ENCODE assay signal across 14 mouse cellular contexts in the genomic region with DNA sequence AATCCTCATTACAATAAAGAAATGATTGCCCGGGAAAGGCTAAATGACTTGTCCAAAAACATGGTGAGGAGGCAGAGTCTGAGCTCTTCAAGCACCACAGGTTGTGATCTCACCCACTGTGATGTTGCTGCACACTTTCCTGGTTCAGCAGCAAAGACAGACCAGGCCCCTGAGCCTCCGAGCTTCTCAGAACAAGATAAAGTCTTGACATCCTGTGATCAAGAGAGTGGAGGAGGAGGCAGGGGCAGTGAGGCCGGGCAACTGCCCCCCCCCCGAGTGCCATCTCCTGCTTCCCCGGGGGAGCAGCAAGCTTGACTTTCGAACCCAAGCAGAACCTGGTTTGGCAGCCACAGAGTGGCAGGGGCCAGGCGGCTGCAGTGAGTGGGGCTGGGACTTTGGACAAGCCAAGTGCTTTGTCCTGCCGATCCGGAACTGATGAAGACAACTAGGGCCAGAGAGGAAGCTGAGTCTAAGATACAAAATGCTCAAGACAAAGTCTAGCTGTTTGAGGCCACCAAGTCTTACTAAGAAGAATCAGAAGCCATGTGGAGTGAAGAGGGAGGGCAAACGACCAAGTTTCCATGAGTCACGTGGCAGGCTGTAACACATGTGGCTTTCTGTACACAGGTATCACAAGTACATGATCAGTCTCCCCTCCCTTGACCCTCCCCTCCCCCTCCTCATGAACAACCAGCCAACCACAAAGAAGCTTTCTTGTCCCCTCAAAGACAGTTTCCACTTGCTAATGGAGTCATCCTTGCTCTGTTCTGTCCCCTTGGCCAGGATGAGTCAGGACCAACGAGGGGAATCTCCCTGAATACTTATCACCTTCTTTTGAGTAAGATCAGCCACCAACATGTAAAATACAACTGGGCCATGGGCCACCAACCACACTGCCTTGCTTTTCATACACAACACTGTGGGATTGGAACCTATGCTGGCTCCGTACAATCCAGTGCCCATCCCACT. TPM values are rescaled to one million over a fixed set of nuclear protein-coding genes. Genes with fewer than 3 reads are reported as not detected.
DNase-seq lines count a peak whose midpoint lies in the region; ATAC-seq and TF ChIP-seq lines count a peak whose summit lies in the region.
"Had no signal": no experiment of that assay in that cellular context is flagged by ENCODE, and none has a peak within 500 bp of the region (broad histone marks: within the 10 kb centered on the region; RNA-seq: fewer than 3 reads in every experiment).

No protein-coding gene starts in this region.

- TF ChIP-seq CTCF in layer of hippocampus, adult 2 months (conservative IDR thresholded peaks at IDR 0.05) = no peak
- no peak for TF ChIP-seq CTCF in intestine, postnatal 0 days (IDR thresholded peaks at IDR 0.05; ENCODE audit: low read depth)

- H3K27ac ChIP-seq in layer of hippocampus, adult 2 months = 0 out of 2 replicates have a peak overlapping the region, but pooled peaks have one; percentile 10
- H3K27ac ChIP-seq in intestine, postnatal 0 days (ENCODE audit: low read depth, low read length) = peak overlapping the region; percentile 15
- H3K27ac ChIP-seq: forebrain, embryonic 12.5 days had no signal

- H3K9me3 ChIP-seq in intestine, postnatal 0 days (ENCODE audit: control insufficient read depth) = no peaks in the 10 kb centered on the region
- H3K9me3 ChIP-seq: forebrain, embryonic 12.5 days; G1E had no signal

- peak; percentile 66 for ATAC-seq in CD4-positive, CD25-positive, alpha-beta regulatory T cell, adult 4 months
- no peak for ATAC-seq in intestine, postnatal 0 days
- ATAC-seq: lung, postnatal 0 days had no signal

- H3K4me3 ChIP-seq in layer of hippocampus, adult 2 months = no peak overlapping the region
- H3K4me3 ChIP-seq in intestine, postnatal 0 days (ENCODE audit: low read depth, low read length) = no peak overlapping the region
- H3K4me3 ChIP-seq: forebrain, embryonic 12.5 days had no signal

- no peak overlapping the region for H3K4me2 ChIP-seq in intestine, postnatal 0 days (replicated peaks; ENCODE audit: low read depth)
- H3K4me2 ChIP-seq: forebrain, embryonic 12.5 days had no signal

- no peaks in the 10 kb centered on the region for H3K27me3 ChIP-seq in intestine, postnatal 0 days (replicated peaks; ENCODE audit: control insufficient read depth, insufficient read depth, low read length)
- H3K27me3 ChIP-seq: forebrain, embryonic 12.5 days had no signal

- H3K4me1 ChIP-seq in intestine, postnatal 0 days (replicated peaks; ENCODE audit: control insufficient read depth, insufficient read depth, low read length) = peaks cover 19% of the 10 kb centered on the region
- H3K4me1 ChIP-seq: forebrain, embryonic 12.5 days had no signal

- intact Hi-C loops in left cerebral cortex, postnatal 25 days (cut with DNase I) = no loop called here

- no peak overlapping the region for H3K9ac ChIP-seq in intestine, postnatal 0 days (ENCODE audit: low read depth, low read length)
- H3K9ac ChIP-seq: forebrain, embryonic 12.5 days had no signal

- DNase-seq in layer of hippocampus, adult 2 months (ENCODE audit: low spot score in 2 of 2) = no peak
- DNase-seq in layer of hippocampus, adult 9-10 months (ENCODE audit: low spot score) = no peak
- DNase-seq in 416B (ENCODE audit: low read depth) = peak; percentile 59
- no peak for DNase-seq in adrenal gland, postnatal 10 days
- DNase-seq in left cerebral cortex, postnatal 25 days (ENCODE audit: low spot score in 2 of 2) = no peak
- DNase-seq: cerebellum, adult 18-20 months; heart, postnatal 36 days; kidney, adult 2 months; right cerebral cortex, postnatal 4 days had no signal

- WGBS in intestine, postnatal 0 days = 57% methylated on average over 13 of the region's 13 CpGs

- peaks cover 5% of the 10 kb centered on the region; the same call in 1 of the 2 replicates for H3K36me3 ChIP-seq in intestine, postnatal 0 days (ENCODE audit: control insufficient read depth, insufficient read depth)
- H3K36me3 ChIP-seq: forebrain, embryonic 12.5 days; G1E had no signal

RNA-seq across cellular contexts. Expression of gene Ksr1, which starts 16.5 kb away (rescaled TPM):
- total RNA-seq in layer of hippocampus, adult 2 months (2021) = 100 to 1,000 TPM; 230 to 231 TPM
- polyA plus RNA-seq in CD4-positive, CD25-positive, alpha-beta regulatory T cell, adult 4 months (2017; shearing (Covaris generic)) = 1 to 10 TPM; 2.5 to 4.1 TPM
- 4.7 and 6.8 TPM in 2 replicates for polyA plus RNA-seq in intestine, postnatal 0 days (2015; fragmentation: Nextera tagmentation; extraction: Ambion mirVana)
- total RNA-seq in adrenal gland, postnatal 10 days (2021) = 10 to 100 TPM; 12.0 to 17.3 TPM
- total RNA-seq in left cerebral cortex, postnatal 25 days (2021) = 10 to 100 TPM; 55.2 to 60.6 TPM
